Mouse (Mus musculus): Measurements from ENCODE around the gene Aspn.

The Aspn gene

GRCm38 (mm10) chr13:49544279-49544678 lies at the start of gene Aspn:
Aspn (plus strand) TSS chr13:49544443.
- no peak for ATAC-seq (ENCODE audit: insufficient number of reproducible peaks, low FRiP score, low TSS enrichment)

- no peak for ATAC-seq (ENCODE audit: insufficient number of reproducible peaks, low FRiP score, low TSS enrichment)
These were observed 39.7 kb upstream of the Aspn start, which contains the start of gene Ecm2 for GRCm38 (mm10) chr13:49504510-49504909. Ecm2 (plus strand) TSS chr13:49504810.

GRCm38 (mm10) chr13:49505776-49506175 lies 38.5 kb upstream of the Aspn start:
- ATAC-seq (ENCODE audit: insufficient number of reproducible peaks, low FRiP score, low TSS enrichment), result no peak

- no peak for ATAC-seq (ENCODE audit: insufficient number of reproducible peaks, low FRiP score, low TSS enrichment)
These were observed 37.1 kb upstream of the Aspn start for GRCm38 (mm10) chr13:49507176-49507575.

GRCm38 (mm10) chr13:49518761-49519160 lies 25.5 kb upstream of the Aspn start:
- ATAC-seq (ENCODE audit: insufficient number of reproducible peaks, low FRiP score, low TSS enrichment), result no peak

GRCm38 (mm10) chr13:49526235-49526634 lies 18.0 kb upstream of the Aspn start:
- no peak for ATAC-seq (ENCODE audit: insufficient number of reproducible peaks, low FRiP score, low TSS enrichment)

- no peak for ATAC-seq (ENCODE audit: insufficient number of reproducible peaks, low FRiP score, low TSS enrichment)
These were observed 13.6 kb upstream of the Aspn start for GRCm38 (mm10) chr13:49530636-49531035.

GRCm38 (mm10) chr13:49536946-49537345 lies 7.3 kb upstream of the Aspn start:
- ATAC-seq (ENCODE audit: insufficient number of reproducible peaks, low FRiP score, low TSS enrichment), result no peak

- ATAC-seq (ENCODE audit: insufficient number of reproducible peaks, low FRiP score, low TSS enrichment), result no peak
These were observed 5.5 kb upstream of the Aspn start for GRCm38 (mm10) chr13:49538693-49539092.

- ATAC-seq (ENCODE audit: insufficient number of reproducible peaks, low FRiP score, low TSS enrichment), result no peak
These were observed 1.4 kb downstream of the Aspn start for GRCm38 (mm10) chr13:49545646-49546045.

- no peak for ATAC-seq (ENCODE audit: insufficient number of reproducible peaks, low FRiP score, low TSS enrichment)
These were observed 2.3 kb downstream of the Aspn start for GRCm38 (mm10) chr13:49546517-49546916.

GRCm38 (mm10) chr13:49547563-49548150 lies 3.4 kb downstream of the Aspn start:
- no peak for ATAC-seq (ENCODE audit: insufficient number of reproducible peaks, low FRiP score, low TSS enrichment)

GRCm38 (mm10) chr13:49549616-49550015 lies 5.4 kb downstream of the Aspn start:
- ATAC-seq (ENCODE audit: insufficient number of reproducible peaks, low FRiP score, low TSS enrichment), result no peak

GRCm38 (mm10) chr13:49554519-49554918 lies 10.3 kb downstream of the Aspn start:
- ATAC-seq (ENCODE audit: insufficient number of reproducible peaks, low FRiP score, low TSS enrichment), result no peak

- ATAC-seq (ENCODE audit: insufficient number of reproducible peaks, low FRiP score, low TSS enrichment), result 0 out of 2 replicates have a peak, but pooled peaks have one; percentile 26
These were observed 12.0 kb downstream of the Aspn start for GRCm38 (mm10) chr13:49556203-49556602.

- no peak for ATAC-seq (ENCODE audit: insufficient number of reproducible peaks, low FRiP score, low TSS enrichment)
These were observed 12.7 kb downstream of the Aspn start for GRCm38 (mm10) chr13:49556924-49557323.

- no peak for ATAC-seq (ENCODE audit: insufficient number of reproducible peaks, low FRiP score, low TSS enrichment)
These were observed 14.9 kb downstream of the Aspn start for GRCm38 (mm10) chr13:49559185-49559584.

GRCm38 (mm10) chr13:49560886-49561285 lies 16.6 kb downstream of the Aspn start:
- ATAC-seq (ENCODE audit: insufficient number of reproducible peaks, low FRiP score, low TSS enrichment), result no peak

GRCm38 (mm10) chr13:49564347-49564746 lies 20.1 kb downstream of the Aspn start:
- ATAC-seq (ENCODE audit: insufficient number of reproducible peaks, low FRiP score, low TSS enrichment), result no peak

GRCm38 (mm10) chr13:49570371-49570770 lies 26.1 kb downstream of the Aspn start:
- ATAC-seq (ENCODE audit: insufficient number of reproducible peaks, low FRiP score, low TSS enrichment), result no peak

- no peak for ATAC-seq (ENCODE audit: insufficient number of reproducible peaks, low FRiP score, low TSS enrichment)
These were observed 27.2 kb downstream of the Aspn start for GRCm38 (mm10) chr13:49571418-49571817.
